ENCODE assay signal across 10 mouse cellular contexts in the genomic region with DNA sequence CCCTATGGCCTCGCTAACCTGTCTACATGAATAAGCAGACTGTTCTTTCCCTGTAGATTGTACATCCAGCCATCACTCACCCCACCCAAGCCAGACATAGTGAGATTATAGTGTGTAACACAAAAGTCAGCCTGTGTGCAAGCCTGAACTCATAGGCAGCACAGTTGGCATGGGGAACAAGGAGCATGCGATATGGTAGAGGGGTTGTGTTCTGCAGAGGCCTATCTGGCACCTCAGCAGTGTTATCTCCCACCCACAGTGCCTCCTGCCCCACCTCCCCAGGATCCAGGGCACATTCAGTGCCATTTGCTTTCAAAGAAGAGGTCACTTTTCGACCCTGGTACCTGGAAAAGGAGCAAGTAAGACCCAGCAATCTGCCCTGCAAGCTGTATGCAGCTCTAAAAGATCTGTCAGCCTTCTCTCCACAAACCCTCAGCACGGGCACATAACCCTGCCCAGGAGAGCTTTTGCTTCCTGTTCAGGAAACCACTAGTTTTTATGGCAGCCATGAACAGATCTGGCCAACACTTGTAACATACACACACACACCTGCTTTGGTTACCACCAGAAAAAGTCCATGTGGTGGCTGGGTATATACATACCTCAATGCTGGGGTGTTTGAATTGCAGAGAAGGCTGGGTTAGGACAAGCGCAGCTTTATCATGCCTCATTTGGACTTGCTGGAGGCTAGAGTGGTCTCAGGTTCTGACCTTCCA. TPM values are rescaled to one million over a fixed set of nuclear protein-coding genes. Genes with fewer than 3 reads are reported as not detected.
DNase-seq lines count a peak whose midpoint lies in the region; ATAC-seq lines count a peak whose summit lies in the region.
"Had no signal": no experiment of that assay in that cellular context is flagged by ENCODE, and none has a peak within 500 bp of the region (broad histone marks: within the 10 kb centered on the region; RNA-seq: fewer than 3 reads in every experiment).

No protein-coding gene starts in this region.

- peaks cover 46% of the 10 kb centered on the region for H3K36me3 ChIP-seq in kidney, embryonic 15.5 days

- WGBS in kidney, embryonic 15.5 days, result 79% methylated on average over 5 of the region's 5 CpGs

- DNase-seq in kidney, postnatal 36 days, result no peak
- DNase-seq in MEL-GATA-1-ER (ENCODE audit: extremely low read depth, low read depth), result peak; percentile 93
- DNase-seq in naive thymus-derived CD4-positive, alpha-beta T cell, adult 2 months (ENCODE audit: low read depth), result peak; percentile 48
- DNase-seq in kidney, postnatal 14 days, result no peak
- no peak for DNase-seq in adrenal gland, postnatal 14 days
- no peak for DNase-seq in cerebellum, adult 9-10 months
- DNase-seq: left cerebral cortex, postnatal 4 days had no signal

- no peak overlapping the region for H3K4me2 ChIP-seq in kidney, embryonic 15.5 days

- no peaks in the 10 kb centered on the region for H3K27me3 ChIP-seq in kidney, embryonic 15.5 days

- H3K9ac ChIP-seq in kidney, embryonic 15.5 days, result no peak overlapping the region

- no peak overlapping the region for H3K4me3 ChIP-seq in kidney, embryonic 15.5 days (replicated peaks)

- no peaks in the 10 kb centered on the region for H3K9me3 ChIP-seq in kidney, embryonic 15.5 days (replicated peaks)

- peaks cover 4% of the 10 kb centered on the region for H3K4me1 ChIP-seq in kidney, embryonic 15.5 days

- ATAC-seq in kidney, embryonic 15.5 days (replicated peaks; ENCODE audit: low FRiP score), result peak; percentile 65; the same call in 1 of the 2 replicates
- ATAC-seq in granulocyte monocyte progenitor cell, adult 5-6 weeks (replicated peaks; ENCODE audit: poor library complexity, severe bottlenecking), result peak; percentile 14
- ATAC-seq: forebrain, embryonic 14.5 days had no signal

- H3K27ac ChIP-seq in kidney, embryonic 15.5 days, result no peak overlapping the region

RNA-seq across cellular contexts. Expression of a gene that starts 3.6 kb away (rescaled TPM):
- polyA plus RNA-seq in kidney, embryonic 15.5 days (2015; fragmentation: Nextera tagmentation; extraction: Ambion mirVana), result 17.4 and 17.8 TPM in 2 replicates
- 39.2 and 44.6 TPM in 2 replicates for total RNA-seq in granulocyte monocyte progenitor cell, adult 5-6 weeks (2014; fragmentation: Nextera tagmentation)
- 35.6 and 41.8 TPM in 2 replicates for total RNA-seq in granulocyte monocyte progenitor cell, adult 5-6 weeks (2017)
- 32.7 and 36.9 TPM in 2 replicates for total RNA-seq in adrenal gland, postnatal 14 days (2021)

RNA-seq across cellular contexts. Expression of a gene that starts 53.2 kb away (rescaled TPM):
- polyA plus RNA-seq in kidney, embryonic 15.5 days (2015; fragmentation: Nextera tagmentation; extraction: Ambion mirVana), result 94.4 and 95.4 TPM in 2 replicates
- 68.1 and 71.8 TPM in 2 replicates for total RNA-seq in granulocyte monocyte progenitor cell, adult 5-6 weeks (2014; fragmentation: Nextera tagmentation)
- 61.8 and 66.6 TPM in 2 replicates for total RNA-seq in granulocyte monocyte progenitor cell, adult 5-6 weeks (2017)
- total RNA-seq in adrenal gland, postnatal 14 days (2021), result 23.2 and 25.2 TPM in 2 replicates

Comparison
In these comparisons a context has a peak if more than half of its experiments do, and no peak if none do; other contexts are left out.
1. DNase-seq: peak in MEL-GATA-1-ER (single experiment) and naive thymus-derived CD4-positive, alpha-beta T cell, adult 2 months (single experiment); none in kidney, postnatal 36 days (0 of 2), kidney, postnatal 14 days (single experiment), adrenal gland, postnatal 14 days (single experiment) and cerebellum, adult 9-10 months (single experiment).